Mouse (Mus musculus): ENCODE data around the gene Mier2. TPM values are rescaled to one million over a fixed set of nuclear protein-coding genes. Genes with fewer than 3 reads are reported as not detected.

The Mier2 gene
- total RNA-seq, 2 experiments from 2014 or later = 24.0 to 25.4 TPM

DNA sequence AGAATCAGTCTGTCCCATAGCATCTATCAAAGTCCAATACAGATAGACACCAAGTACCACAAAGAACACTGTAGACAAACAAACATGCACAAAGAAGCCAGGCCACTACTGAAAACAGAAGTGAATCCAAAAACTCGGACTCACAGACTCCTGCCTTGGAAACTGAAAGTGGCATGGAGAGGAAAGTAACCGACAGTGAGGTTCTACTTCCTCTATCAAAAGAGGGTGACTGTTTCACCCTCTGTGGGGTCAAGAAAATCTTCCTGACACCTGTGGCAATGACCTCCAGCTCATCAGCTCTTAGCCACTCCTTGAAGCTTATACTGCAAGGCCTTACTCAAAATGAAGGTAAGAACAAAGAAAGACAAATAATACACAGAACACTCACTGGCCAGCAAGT, 48.3 kb downstream of the Mier2 start:
- no peak for DNase-seq (ENCODE audit: low spot score in 2 of 2)

DNA sequence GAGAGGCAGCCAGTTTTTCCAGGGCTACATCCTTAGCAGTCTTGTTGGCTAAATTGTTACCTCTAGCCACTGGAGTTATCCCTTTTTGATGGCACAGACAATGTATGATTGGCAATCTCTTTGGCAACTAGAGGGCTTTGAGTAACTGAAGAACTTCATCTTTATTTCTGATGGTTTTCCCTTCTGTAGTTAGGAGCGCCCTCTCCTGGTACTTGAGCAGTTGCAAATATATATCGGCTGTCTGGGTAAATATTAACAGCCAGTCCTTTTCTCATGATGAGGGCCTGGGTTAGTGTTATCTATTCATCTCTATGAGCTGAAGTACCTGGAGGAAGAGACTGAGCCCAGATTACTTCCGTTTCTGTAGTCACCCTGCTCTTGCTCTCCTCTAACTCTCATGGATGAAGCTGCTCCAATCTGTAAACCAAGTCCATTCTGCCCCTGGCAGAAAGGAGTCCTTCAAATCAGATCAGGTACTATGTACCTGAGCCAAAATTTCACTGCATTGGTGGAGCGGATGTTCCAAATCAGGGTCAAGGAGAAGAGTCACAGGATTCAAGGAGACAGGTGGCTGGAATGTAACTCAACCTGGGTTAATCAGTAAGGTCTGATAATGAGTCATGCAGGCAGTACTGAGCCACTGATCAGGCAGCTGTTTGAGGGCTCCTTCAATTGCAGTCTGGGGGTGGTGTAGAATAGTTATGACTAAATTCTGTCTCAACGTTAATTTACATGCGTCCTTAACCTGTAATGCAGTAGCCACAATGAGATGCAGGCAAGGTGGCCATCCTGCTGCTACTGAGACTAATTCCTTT, 52.0 kb downstream of the Mier2 start:
- DNase-seq (ENCODE audit: low spot score in 2 of 2) = no peak

GRCm38 (mm10) chr10:79496701-79497288, 58.2 kb downstream of the Mier2 start:
- no peak for DNase-seq (ENCODE audit: low spot score in 2 of 2)

- no peak for DNase-seq (ENCODE audit: low spot score in 2 of 2)
These were observed 59.1 kb downstream of the Mier2 start for GRCm38 (mm10) chr10:79495886-79496285.

Small RNA genes within 50 kb of the gene (microRNA-seq; reads per million reads assigned to microRNA genes)
- gene Mir6909 = not detected

Other genes starting within 250 kb of the Mier2 start
- gene Vmn2r82, start 198.7 kb downstream of the Mier2 start, total RNA-seq (2021) = not detected
- not detected for gene Vmn2r83, start 86.5 kb downstream of the Mier2 start, total RNA-seq (2021)
- 1 to 10 TPM; 4.5 to 4.6 TPM for gene Plpp2, start 21.4 kb downstream of the Mier2 start, total RNA-seq (2021)
- gene Theg, start 32.1 kb upstream of the Mier2 start, total RNA-seq (2021) = not detected
- gene C2cd4c, start 58.8 kb upstream of the Mier2 start, total RNA-seq (2021) = under 1 TPM; 0.07 to 0.13 TPM
- gene Shc2, start 82.7 kb upstream of the Mier2 start, total RNA-seq (2021) = 1 to 10 TPM; 5.8 to 5.9 TPM
- not detected for gene Odf3l2, start 90.5 kb upstream of the Mier2 start, total RNA-seq (2021)
- under 1 TPM in 1 of 2 experiments, not detected in 1; 0.39 TPM for gene Madcam1, start 109.4 kb upstream of the Mier2 start, total RNA-seq (2021)
- gene Tpgs1, start 114.2 kb upstream of the Mier2 start, total RNA-seq (2021) = 10 to 100 TPM; 21.2 to 21.6 TPM
- gene Cdc34, start 127.0 kb upstream of the Mier2 start, total RNA-seq (2021) = 100 to 1,000 TPM; 307 to 315 TPM
- 1 to 10 TPM; 2.5 to 3.8 TPM for gene Gzmm, start 133.8 kb upstream of the Mier2 start, total RNA-seq (2021)
- 100 to 1,000 TPM; 390 to 392 TPM for gene Bsg, start 149.3 kb upstream of the Mier2 start, total RNA-seq (2021)
- under 1 TPM; 0.96 TPM for gene Hcn2, start 161.4 kb upstream of the Mier2 start, total RNA-seq (2021)
- gene Polrmt, start 191.4 kb upstream of the Mier2 start, total RNA-seq (2021) = 10 to 100 TPM; 25.5 to 27.8 TPM
- not detected for gene Fgf22, start 199.9 kb upstream of the Mier2 start, total RNA-seq (2021)
- 10 to 100 TPM; 45.0 to 52.5 TPM for gene Rnf126, start 211.8 kb upstream of the Mier2 start, total RNA-seq (2021)
- 1 to 10 TPM; 1.1 to 2.1 TPM for gene Fstl3, start 222.1 kb upstream of the Mier2 start, total RNA-seq (2021)
- not detected for gene Prss57, start 235.8 kb upstream of the Mier2 start, total RNA-seq (2021)
- 10 to 100 TPM; 42.1 to 50.8 TPM for gene Palm, start 238.4 kb upstream of the Mier2 start, total RNA-seq (2021)